Mouse (Mus musculus) myocyte (in vitro differentiated cells): ENCODE results near the gene Plin3. TPM values are rescaled to one million over a fixed set of nuclear protein-coding genes. Genes with fewer than 3 reads are reported as not detected.

Experiments
- H3K27me3 ChIP-seq: one replicate; pipeline ENCODE4 v1.6.1; 2011; ENCODE audit not compliant: control insufficient read depth, insufficient read depth, insufficient read length
- H3K36me3 ChIP-seq: one replicate; pipeline ENCODE4 v1.6.1; 2011; ENCODE audit not compliant: control insufficient read depth, insufficient read depth
- H3K4me2 ChIP-seq: one replicate; pipeline ENCODE4 v1.6.1; 2011; ENCODE audit warnings: low read depth, control low read depth
- H3K4me3 ChIP-seq: one replicate; pipeline ENCODE4 v1.5.1; 2011; ENCODE audit warnings: mild to moderate bottlenecking, control low read depth, moderate library complexity
- H3K79me2 ChIP-seq: one replicate; pipeline ENCODE4 v1.6.1; 2011; ENCODE audit not compliant: control insufficient read depth, insufficient read depth
- H3ac ChIP-seq: one replicate; pipeline ENCODE4 v1.6.1; 2011; ENCODE audit not compliant: control insufficient read depth, insufficient read length
- CEBPB ChIP-seq: IDR thresholded peaks from 2 replicates; pipeline ENCODE4 v1.6.1; 2011; ENCODE audit warnings: mild to moderate bottlenecking, moderate library complexity; ENCODE audit not compliant: poor library complexity, insufficient read depth, severe bottlenecking
- E2F4 ChIP-seq: IDR thresholded peaks from one replicate; pipeline ENCODE4 v1.6.1; 2011; ENCODE audit warnings: mild to moderate bottlenecking, control low read depth, moderate library complexity; ENCODE audit not compliant: insufficient read depth
- MAX ChIP-seq: IDR thresholded peaks from one replicate; pipeline ENCODE4 v1.6.1; 2011; ENCODE audit warnings: low read depth, mild to moderate bottlenecking, control low read depth
- MYOD1 ChIP-seq, 3 experiments: IDR thresholded peaks; one replicate each; pipeline ENCODE4 v1.6.1; 2011; ENCODE audit warnings: control low read depth in 2 of 3, low read depth in 2 of 3, mild to moderate bottlenecking in 2 of 3, moderate library complexity in 1 of 3; ENCODE audit not compliant: insufficient read length in 2 of 3, control insufficient read depth in 1 of 3
- MYOG ChIP-seq, 3 experiments: IDR thresholded peaks; one replicate each; pipeline ENCODE4 v1.6.1; 2011; ENCODE audit warnings: control low read depth in 2 of 3, low read depth in 2 of 3, mild to moderate bottlenecking in 2 of 3; ENCODE audit not compliant: insufficient read length in 2 of 3, control insufficient read depth in 1 of 3, insufficient read depth in 1 of 3
- POLR2A ChIP-seq: IDR thresholded peaks from one replicate; pipeline ENCODE4 v1.6.1; 2011; ENCODE audit warnings: low read depth, mild to moderate bottlenecking, control low read depth, moderate library complexity; ENCODE audit not compliant: insufficient read length
- POLR2AphosphoS2 ChIP-seq: IDR thresholded peaks from one replicate; pipeline ENCODE4 v1.6.1; 2011; ENCODE audit warnings: low read depth, control low read depth; ENCODE audit not compliant: insufficient read length
- REST ChIP-seq: IDR thresholded peaks from one replicate; pipeline ENCODE4 v1.6.1; 2011; ENCODE audit warnings: mild to moderate bottlenecking, control low read depth, moderate library complexity; ENCODE audit not compliant: insufficient read depth, insufficient read length
- SRF ChIP-seq: IDR thresholded peaks from one replicate; pipeline ENCODE4 v1.6.1; 2011; ENCODE audit warnings: low read depth; ENCODE audit not compliant: control insufficient read depth, insufficient read length
- TCF12 ChIP-seq: IDR thresholded peaks from one replicate; pipeline ENCODE4 v1.6.1; 2011; ENCODE audit warnings: mild to moderate bottlenecking, control low read depth; ENCODE audit not compliant: poor library complexity, insufficient read depth, severe bottlenecking
- TCF3 ChIP-seq: IDR thresholded peaks from one replicate; pipeline ENCODE4 v1.6.1; 2011; ENCODE audit warnings: low read depth, control low read depth; ENCODE audit not compliant: insufficient read length
- USF1 ChIP-seq: IDR thresholded peaks from one replicate; pipeline ENCODE4 v1.6.1; 2011; ENCODE audit warnings: low read depth, mild to moderate bottlenecking, control low read depth, moderate library complexity
- polyA plus RNA-seq: library from polyadenylated mRNA; unstranded; fragments of >200 nt; fragmentation: generic; extraction: Trizol; gene quantifications from one replicate; pipeline ENCODE4 v1.2.1, GENCODE M21; 2012; ENCODE audit warnings: missing spikeins

Gene Plin3
- polyA plus RNA-seq, 1 experiment: 44.8 TPM

DNA sequence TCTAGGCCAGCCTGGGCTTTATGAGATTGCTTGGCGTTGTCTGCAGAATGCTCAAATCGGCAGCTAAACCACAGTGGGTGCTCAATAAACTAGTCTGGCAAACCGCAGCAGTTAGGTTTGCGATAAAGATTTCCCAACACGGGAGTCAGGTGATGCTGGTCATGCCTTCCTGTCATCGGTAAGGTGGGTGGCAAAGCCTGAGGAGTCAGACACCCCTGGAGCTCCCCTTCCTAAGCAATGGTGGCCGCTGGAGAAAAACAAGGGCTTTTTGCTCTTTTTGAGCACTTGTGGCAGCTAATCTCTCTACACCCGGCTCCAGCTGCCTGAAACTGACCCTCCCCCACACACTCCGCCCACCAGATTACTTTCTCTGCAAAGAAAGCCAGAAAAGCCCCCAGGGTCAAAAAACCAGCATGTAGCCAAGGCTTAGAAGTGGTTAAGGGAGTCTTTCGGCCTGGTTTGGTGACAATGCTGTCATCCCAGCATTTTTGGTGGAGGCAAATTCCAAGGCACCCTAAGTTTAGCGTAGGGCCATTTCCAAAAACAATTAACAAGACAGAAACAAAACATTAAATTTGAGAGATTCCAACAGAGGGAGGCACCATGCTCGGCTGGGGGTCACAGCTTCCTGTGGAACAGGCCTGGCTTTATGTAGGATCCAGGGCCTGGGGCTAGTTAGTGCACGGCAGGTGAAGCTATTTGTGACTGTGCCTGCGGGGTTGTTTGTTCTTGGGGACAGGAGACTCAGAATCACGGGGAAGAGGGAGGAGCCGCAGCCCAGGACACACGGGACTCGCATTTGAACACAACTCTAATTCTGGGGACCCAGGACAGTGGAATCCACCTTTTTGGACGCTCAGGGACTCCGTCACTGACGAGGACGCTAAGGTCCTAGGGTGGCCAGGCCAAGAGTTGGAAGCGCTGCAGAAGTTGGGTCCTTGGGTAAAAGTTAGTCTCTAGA is 3.0 kb downstream of the Plin3 start:
- peak overlapping the region; percentile 99 for H3K4me2 ChIP-seq
- H3ac ChIP-seq: peak overlapping the region; percentile 6
- H3K79me2 ChIP-seq: peaks cover 12% of the 10 kb centered on the region
- TF ChIP-seq MYOD1 (IDR thresholded peaks at IDR 0.05; ENCODE audit: control insufficient read depth in 1 of 3, insufficient read length in 2 of 3, low read depth in 2 of 3): peak in 1 of 3 experiments; percentile 11
- TF ChIP-seq CEBPB: no peak
- peak overlapping the region; percentile 51 for H3K4me3 ChIP-seq
- H3K27me3 ChIP-seq: no peaks in the 10 kb centered on the region
- H3K36me3 ChIP-seq: peaks cover 5% of the 10 kb centered on the region

DNA sequence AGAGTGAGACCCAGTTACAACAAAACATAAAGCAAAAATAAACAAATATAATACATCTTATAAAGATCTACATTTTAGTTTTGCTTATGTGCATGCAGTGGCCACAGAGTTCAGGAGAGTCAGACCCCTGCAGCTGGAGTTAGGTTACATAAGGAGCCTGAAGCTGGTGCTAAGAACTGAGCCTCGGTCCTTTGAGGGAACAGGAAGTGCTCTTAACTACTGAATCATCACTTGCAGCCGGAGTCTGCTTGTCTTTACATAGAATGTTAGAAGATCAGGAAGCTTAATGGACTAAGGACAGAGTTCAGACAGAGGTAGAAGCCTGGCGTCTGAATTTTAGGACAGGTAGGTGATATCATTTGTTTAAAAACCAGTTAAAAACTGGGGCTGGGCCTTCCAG is 3.8 kb downstream of the Plin3 start:
- Histone ChIP-seq H3ac (no peak overlapping the region), H3K4me2 (peak overlapping the region; percentile 99), H3K36me3 (peaks cover 8% of the 10 kb centered on the region), H3K27me3 (no peaks in the 10 kb centered on the region), H3K4me3 (peak overlapping the region; percentile 51), H3K79me2 (peaks cover 12% of the 10 kb centered on the region)
- no peak for TF ChIP-seq TCF3
- TF ChIP-seq USF1: no peak
- no peak for TF ChIP-seq MYOD1 (IDR thresholded peaks at IDR 0.05; ENCODE audit: control insufficient read depth in 1 of 3, insufficient read length in 2 of 3, low read depth in 2 of 3)

DNA sequence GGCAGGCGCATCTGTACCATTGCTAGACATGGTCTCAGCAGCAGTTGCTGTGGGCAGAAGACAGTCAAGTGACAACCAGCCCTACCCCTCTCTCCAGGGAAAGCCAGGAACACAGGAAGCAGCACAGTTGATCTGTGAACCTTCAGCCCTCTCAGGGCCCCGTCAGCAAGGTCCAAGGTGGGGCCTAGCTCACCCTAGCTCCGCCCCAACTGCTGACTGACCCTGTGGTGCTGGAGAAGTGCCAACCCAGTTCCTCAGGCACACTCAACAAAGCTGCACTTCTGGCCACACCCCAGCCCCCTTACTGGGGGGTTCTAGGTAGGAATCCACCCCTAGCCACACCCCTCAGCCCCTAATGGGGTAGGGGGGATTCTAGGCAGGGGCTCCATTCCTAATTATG is 4.8 kb downstream of the Plin3 start:
- H3K79me2 ChIP-seq: peaks cover 12% of the 10 kb centered on the region
- H3K4me3 ChIP-seq: no peak overlapping the region
- H3K4me2 ChIP-seq: peak overlapping the region; percentile 99
- TF ChIP-seq POLR2A (no peak), MAX (no peak), POLR2AphosphoS2 (no peak), MYOD1 (IDR thresholded peaks at IDR 0.05; ENCODE audit: control insufficient read depth in 1 of 3, insufficient read length in 2 of 3, low read depth in 2 of 3) (no peak), E2F4 (no peak), MYOG (IDR thresholded peaks at IDR 0.05; ENCODE audit: control insufficient read depth in 1 of 3, insufficient read depth in 1 of 3, insufficient read length in 2 of 3, low read depth in 2 of 3) (no peak), TCF3 (no peak), TCF12 (no peak), CEBPB (no peak), USF1 (no peak), SRF (no peak), REST (no peak)
- H3K27me3 ChIP-seq: no peaks in the 10 kb centered on the region
- H3K36me3 ChIP-seq: peaks cover 8% of the 10 kb centered on the region
- no peak overlapping the region for H3ac ChIP-seq

DNA sequence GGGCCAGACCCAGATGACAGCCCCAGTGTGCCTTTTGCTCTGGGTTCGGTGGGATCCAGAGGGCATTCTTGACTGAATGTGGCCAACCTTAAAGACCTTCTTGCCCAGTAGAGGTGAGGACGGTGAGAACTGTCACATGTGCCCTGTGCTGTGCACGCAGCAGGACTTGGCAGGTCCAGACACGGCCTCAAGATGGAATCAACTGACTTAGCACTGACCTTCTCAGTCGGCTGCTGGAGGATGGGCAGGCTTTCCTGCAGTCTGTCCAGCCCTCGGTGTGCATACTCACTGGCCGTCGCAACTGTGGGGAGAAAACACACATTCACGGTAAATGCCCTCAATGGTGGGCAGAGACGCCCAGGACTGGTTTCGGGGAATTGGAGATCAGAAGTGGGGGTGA is 6.7 kb downstream of the Plin3 start:
- H3K4me3 ChIP-seq: no peak overlapping the region
- peaks cover 12% of the 10 kb centered on the region for H3K79me2 ChIP-seq
- no peaks in the 10 kb centered on the region for H3K27me3 ChIP-seq
- no peak for TF ChIP-seq MYOD1 (IDR thresholded peaks at IDR 0.05; ENCODE audit: control insufficient read depth in 1 of 3, insufficient read length in 2 of 3, low read depth in 2 of 3)
- no peak for TF ChIP-seq REST
- no peak for TF ChIP-seq USF1
- TF ChIP-seq MYOG (IDR thresholded peaks at IDR 0.05; ENCODE audit: control insufficient read depth in 1 of 3, insufficient read depth in 1 of 3, insufficient read length in 2 of 3, low read depth in 2 of 3): no peak
- no peak for TF ChIP-seq E2F4
- TF ChIP-seq CEBPB: no peak
- H3ac ChIP-seq: no peak overlapping the region
- peaks cover 8% of the 10 kb centered on the region for H3K36me3 ChIP-seq
- no peak overlapping the region for H3K4me2 ChIP-seq

DNA sequence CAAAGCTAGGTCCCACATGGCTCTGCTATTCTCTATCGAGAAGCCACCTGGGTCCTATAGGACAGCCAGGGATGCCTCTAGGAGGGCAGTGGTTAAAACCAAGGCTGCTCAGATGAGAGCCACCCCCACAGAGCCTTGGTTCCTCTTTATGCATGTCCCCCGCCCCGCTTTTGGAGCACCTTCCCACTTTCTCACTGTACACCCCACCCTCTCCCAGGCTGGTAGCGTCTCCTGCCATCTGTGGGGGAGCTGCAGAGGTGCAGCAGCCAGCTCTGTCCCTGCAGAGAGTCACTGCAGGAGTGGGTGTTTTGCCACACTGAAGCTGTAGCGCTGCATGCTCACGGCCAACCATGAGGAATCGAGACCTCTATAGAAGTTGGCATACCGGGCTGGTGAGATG is 9.4 kb downstream of the Plin3 start:
- TF ChIP-seq CEBPB: no peak
- TF ChIP-seq MYOG (IDR thresholded peaks at IDR 0.05; ENCODE audit: control insufficient read depth in 1 of 3, insufficient read depth in 1 of 3, insufficient read length in 2 of 3, low read depth in 2 of 3): no peak
- TF ChIP-seq POLR2A: no peak
- no peak for TF ChIP-seq E2F4
- TF ChIP-seq TCF3: no peak
- H3K36me3 ChIP-seq: peaks cover 8% of the 10 kb centered on the region

More for the DNA sequence above, 9.4 kb downstream of the Plin3 start:
- Histone ChIP-seq H3K4me3 (no peak overlapping the region), H3ac (no peak overlapping the region), H3K4me2 (no peak overlapping the region), H3K79me2 (peaks cover 8% of the 10 kb centered on the region), H3K27me3 (no peaks in the 10 kb centered on the region)
